Mouse (Mus musculus) brain, adult 2 months (tissue): Measurements from ENCODE around the gene Copb1.
"Not testable (repeated sequence)": the region's sequence is repeated elsewhere in the genome, so short reads cannot be mapped to it uniquely, and the experiment has no call there.

ENCODE experiments used
- DNase-seq: peaks from one replicate; pipeline ENCODE4 v3.0.0; 2011; ENCODE audit warnings: low read depth, low spot score

The Copb1 gene

DNA sequence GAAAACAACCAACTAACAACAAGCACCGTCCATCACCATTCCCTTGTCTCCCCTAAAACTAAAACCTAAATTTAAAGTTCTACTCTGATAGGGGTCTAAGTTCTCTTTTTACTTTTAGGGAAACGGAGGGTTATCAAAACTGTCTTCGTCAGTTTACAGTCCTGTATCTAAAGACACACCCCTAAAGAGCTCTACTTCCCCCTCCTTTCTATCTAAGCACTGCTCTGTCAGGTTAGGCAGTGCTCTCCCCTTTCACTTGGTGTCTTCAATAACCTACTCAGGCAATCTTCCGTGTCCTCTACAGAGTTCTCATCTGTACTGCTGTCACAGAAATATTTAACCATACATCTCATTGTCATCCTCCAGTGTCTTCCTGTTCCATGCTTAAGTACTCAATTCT lies 34.1 kb downstream of the Copb1 start:
- no peak for DNase-seq

DNA sequence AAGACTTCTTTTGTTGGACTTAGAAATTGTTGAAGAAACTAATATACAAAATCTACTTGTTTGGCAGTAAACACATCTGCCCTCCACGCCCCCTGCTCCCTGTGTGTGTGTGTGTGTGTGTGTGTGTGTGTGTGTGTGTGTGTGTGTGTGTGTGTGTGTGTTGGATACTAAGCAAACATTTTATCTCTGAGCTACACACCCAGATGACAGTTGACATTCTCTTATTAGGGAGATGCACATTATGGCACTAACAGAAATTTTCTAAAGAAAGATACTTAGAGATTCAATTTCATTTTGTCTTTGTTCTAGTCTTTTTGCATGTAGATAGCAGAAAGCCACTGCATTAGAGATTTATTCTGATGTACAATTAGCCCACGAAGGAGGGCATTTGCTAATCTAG lies 37.6 kb downstream of the Copb1 start:
- DNase-seq = no peak

DNA sequence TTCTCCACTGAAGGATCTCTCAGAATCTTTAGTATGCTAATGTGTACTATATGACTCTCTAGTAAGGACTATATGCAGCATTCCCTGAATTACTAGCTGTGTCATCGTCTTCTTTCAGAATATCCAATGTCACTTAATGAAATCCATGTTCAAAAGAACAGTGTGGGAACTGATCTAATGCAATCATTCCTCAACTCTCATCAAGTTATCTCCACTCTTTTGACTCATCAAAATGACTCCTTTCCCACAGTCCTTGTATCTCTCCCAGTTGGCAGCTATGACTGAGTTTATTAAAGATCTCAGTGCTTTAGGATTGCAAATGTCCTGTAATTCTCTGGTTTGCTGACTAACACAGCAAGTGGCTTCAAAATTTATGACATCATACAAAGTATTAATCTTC lies 40.1 kb downstream of the Copb1 start:
- DNase-seq = no peak

DNA sequence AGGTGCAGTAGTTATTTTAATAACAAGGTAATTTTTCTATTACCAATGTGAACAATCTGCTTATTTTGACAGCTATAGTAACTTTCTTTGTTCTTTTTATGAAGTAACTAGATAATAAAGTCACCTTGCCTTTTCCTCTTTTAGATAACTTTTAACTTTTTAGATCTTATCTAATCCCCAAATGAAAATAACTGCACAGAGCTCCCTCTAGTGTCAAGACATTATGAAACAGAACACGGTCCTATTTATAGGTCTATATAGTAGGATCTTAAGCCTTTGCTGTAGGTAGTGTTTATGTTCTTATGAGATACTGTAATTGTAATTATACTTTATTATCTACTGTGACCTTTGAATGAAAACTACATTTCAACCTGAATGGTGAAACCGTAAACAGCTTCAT lies 41.0 kb downstream of the Copb1 start:
- peak; percentile 73 for DNase-seq

DNA sequence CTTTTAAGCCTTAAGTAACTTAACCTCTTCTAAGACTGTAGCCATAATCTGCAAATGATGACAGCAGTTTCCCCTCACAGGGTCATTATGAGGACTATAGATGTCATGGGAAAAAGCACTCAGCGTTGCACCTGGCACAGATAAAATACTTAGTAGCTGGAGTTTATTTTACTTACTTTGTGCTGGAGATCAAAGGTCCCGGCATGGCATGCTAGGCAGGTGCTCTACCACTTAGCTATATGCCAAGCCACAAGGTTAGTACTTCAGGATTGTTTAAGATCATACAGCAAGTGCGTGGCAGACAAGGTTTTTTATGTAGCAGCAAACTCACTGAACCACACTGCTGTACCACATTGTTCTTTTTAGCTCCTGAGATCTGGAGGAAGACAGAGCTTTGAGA lies 43.9 kb downstream of the Copb1 start:
- DNase-seq = no peak

DNA sequence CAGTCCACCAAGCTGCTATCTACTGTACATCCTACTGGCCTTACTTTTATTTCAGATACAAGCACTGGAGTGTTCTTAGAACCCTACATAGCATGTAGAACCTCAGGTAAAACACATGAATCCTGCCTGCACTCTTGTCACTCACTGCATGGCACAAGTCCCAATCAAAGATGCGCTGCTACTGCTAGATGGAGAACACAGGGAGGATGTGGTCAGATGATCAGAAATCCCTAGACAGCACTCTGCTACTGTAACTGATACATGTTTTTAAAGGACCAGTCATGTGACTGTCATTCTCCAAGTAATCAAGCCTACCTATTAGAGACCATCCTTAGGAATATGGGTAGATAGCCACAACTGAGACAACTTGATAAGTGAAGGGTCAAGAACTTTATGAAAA lies 44.7 kb downstream of the Copb1 start:
- no peak for DNase-seq

DNA sequence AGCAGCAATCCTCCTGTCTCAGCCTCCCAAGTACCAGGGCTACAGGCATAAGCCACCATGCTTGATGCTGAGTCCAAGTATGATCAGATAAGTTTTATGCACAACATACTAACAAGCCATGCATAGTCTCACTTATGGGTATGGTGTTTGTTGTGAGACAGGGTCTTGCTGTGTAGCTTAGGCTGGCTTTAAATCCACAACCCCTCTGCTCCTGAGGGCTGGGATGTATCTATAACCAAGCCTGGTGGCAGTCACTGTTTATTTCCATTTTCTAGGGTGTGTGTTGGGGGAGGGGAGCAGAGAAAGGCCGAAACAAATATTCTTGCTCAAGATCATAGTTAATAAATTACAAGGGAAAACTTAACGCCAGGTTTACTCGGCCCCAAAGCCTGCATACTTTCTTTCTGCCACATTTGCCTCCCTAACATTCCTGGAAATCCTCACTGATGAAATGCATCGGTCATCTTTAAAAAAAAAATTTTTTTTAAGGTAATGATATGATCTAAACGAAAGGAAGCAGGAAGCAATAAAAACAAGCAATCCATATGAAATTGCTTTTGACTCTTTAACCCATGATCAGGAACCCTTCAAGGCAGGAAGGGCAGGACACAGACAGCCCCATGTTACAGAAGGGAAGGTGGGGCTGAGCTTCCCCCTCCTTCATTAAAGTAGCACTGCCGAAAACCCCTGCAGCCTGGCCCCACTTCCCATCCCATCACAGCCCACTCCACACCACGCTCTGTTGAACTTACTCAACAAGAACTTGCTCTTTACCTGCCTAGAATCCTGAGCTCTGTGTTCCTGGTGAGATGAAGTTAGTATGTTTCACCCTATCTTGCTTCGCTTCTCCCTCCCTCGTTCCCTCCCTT lies 50.8 kb downstream of the Copb1 start:
- DNase-seq = no peak

DNA sequence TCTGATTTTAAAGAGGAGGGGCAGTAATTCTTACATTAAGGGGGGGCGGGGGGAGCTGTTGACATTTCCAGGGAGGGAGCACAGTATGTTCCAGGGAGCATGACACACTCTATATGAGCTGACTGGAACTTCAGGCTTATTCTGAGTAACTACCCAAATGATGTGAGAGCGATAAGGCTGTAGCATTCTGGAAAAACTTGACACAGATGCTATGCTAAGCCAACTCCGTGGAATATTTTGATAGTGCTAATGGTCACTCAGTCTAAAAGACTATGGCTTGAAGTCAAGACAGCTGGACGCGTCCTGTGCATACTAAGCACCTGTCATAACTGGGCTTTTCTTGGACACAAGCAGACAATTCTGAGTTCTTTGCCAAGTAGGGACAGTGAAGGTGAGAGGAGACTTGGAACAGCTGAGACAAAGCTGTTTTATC lies 51.5 kb downstream of the Copb1 start:
- DNase-seq = no peak

DNA sequence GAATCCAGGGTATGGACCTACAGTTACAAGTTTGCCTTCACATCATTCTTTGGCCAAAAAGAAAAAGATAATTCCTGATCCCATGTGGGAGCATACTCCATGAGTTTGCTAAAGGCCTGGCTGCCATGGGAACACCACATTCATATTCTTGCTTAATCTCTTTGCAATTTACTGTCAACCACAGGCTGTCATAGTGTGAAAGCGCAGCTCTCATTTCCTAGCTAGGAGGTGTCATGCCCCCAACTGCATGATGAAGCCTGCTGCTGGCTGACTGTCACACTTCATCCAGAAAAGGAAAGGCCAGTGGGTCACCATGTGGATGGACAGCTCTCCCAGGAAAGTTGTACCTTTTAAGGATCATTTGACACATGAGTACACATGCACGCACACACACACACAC lies 53.9 kb downstream of the Copb1 start:
- peak; percentile 33 for DNase-seq

DNA sequence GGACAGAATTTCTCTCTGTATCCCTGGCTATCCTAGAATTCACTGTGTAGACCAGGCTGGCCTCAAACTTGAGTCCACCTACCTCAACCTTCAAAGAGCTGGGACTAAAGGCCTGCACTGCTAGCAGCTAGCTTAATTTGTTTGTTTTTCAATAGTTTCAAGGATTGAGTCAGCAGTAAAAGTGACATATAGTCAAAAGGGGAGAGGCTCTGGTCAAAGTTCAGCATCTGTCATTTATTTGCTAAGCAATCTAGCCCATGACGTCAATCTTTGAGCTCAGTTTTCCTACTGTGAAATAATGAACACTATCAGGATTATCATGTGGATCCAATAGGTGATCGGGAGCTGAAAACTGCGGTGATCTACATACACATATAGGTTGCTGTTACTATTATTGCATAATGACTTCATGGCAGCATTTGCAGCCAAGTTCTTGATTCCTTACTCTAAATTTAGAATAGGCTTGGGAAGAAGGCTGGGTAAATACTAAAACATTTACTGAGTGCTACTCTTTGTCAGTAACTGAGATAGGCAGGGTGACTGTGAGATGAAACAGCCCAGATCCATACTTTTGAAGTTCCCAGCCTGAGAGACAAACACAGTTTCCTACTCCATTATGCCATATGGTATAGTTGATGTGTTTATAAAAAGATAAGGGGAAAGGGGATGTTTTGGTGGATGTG lies 54.9 kb downstream of the Copb1 start:
- peak; percentile 18 for DNase-seq

DNA sequence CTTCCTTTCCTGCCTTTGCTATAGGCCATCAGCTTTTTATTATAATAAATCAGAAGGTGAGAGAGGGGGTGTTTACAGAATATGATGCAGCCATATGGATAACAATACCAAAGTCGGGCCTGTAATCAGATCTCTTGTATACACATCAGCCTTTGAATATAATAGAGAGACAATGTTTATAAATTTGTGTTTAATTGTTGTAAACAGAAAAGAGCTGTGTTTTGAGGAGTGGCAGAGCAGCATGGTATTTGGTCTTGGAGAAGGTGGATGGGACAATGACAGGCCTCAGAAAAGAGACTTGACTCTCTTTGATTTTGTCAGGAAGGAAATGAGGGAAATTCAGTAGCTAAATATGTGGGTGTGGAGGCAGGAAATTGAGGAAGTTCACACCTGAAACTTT lies 56.3 kb downstream of the Copb1 start:
- DNase-seq = no peak

DNA sequence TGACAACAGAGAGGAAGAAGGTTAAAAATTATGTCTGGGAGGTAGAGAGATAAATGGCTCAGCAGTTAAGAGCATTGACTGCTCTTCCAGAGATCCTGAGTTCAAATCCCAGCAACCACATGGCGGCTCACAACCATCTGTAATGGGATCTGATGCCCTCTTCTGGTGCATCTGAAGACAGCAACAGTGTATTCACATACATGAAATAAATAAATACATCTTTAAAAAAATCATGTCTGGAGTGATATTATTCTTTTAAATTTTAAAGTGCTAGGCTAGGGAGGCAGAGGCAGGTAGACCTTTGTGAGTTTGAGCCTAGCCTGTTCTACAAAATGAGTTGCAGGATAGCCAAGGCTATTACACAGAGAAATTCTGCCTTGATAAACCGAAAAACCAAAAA lies 57.9 kb downstream of the Copb1 start:
- DNase-seq = not testable (repeated sequence)

DNA sequence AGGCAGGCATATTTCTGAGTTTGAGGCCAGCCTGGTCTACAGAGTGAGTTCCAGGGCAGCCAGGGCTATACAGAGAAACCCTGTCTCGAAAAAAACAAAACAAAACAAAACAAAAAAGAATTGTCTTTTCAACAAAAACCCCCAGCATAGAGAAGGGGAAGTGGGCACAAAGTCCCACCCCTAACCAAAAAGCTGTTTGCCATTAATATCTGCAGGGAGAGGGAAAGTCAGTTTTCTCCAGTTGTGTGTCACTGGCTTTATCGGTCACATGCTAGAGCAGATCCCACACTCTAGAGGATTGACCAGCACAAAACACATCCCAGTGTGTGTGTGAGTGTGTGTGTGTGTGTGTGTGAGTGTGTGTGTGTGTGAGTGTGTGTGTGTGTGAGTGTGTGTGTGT lies 59.7 kb downstream of the Copb1 start:
- not testable (repeated sequence) for DNase-seq

DNA sequence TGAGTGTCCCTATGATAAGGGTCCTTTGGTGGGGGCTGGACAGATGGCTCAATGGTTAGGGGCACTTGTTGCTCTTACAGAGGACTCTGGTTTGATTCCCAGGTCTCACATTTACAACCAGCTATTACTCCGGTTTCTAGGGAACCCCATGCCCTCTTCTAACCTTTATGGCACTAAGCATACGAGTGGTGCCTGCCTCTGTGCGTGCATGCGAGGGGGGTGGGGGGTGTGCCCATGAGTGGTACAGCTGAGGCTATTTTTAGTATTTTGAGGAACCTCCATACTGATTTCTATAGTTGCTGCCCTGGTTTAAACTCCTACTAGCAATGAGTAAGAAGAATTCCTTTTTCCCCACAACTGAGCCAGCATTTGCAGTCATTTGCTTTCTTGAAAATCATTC lies 60.3 kb downstream of the Copb1 start:
- no peak for DNase-seq

DNA sequence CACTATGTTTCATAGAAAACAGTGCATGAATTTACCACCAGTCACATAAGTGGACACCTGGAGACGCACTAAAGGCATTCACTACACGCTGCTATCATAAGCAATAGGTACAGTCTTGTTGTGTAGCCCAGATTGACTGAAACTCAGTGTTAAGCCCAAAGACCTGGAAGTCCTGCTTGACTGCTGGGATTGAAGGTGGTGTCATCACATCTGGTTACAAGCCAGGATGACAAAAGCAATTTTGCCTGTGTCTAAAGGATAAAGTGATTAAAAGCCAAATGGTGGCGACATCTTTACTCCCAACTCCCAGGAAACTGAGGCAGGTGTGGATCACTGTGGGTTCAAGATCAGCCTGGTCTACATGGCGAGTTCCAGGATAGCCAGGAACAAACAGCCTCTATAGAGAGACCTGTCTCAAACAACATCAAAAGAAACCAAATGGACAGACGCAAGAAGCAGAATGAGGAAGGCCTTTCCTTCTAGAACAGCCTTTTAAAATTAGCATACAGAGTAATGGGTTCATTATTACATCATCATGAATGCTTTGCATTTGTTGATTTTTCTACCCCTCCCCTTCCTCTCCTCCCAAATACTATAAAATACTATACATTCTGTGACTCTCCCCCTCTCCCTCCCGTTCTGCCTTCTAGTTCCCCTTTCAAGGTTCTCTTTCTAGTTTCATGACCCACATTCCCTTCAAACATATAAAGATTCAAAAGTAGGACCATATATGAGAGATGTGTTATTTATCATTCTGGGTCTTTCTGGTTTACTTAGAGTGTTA lies 61.0 kb downstream of the Copb1 start:
- DNase-seq = no peak

DNA sequence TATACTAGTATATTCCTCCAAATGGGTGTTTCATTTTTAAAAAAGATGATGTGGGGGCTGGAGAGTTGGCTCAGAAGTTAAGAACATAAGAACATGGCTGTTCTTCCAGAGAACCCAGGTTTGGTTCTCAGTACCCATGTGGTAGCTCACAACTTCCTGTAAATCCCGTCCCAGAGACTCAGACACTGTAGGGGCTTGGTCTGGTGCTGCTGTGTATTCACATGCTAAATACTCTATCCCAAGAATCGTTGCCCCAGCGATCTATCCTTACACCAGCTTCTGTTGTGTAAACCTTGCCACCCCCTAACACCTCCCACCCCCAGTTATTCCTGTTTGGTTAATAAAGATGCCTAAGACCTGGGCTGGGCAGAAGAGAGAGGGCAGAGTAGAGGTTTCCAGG lies 61.9 kb downstream of the Copb1 start:
- DNase-seq = no peak

DNA sequence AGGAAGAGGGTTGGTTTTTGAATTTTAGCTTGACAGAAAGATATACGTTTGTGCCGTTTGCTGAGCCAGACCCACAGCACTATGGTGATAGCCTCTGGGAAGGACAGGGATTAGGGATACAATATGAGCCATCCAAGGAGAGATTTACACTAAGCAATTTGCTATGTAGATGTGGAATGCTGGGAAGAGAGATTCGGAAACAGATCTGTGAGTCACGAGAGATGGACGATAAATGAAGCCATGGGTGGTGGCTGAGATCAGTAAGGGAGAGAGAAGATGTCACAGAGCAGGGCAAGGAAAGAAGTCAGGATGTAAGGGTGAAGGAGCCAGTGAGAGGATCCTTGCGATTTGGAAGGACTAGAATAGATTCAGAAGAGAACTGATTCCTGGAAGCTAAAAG lies 71.1 kb downstream of the Copb1 start:
- no peak for DNase-seq

DNA sequence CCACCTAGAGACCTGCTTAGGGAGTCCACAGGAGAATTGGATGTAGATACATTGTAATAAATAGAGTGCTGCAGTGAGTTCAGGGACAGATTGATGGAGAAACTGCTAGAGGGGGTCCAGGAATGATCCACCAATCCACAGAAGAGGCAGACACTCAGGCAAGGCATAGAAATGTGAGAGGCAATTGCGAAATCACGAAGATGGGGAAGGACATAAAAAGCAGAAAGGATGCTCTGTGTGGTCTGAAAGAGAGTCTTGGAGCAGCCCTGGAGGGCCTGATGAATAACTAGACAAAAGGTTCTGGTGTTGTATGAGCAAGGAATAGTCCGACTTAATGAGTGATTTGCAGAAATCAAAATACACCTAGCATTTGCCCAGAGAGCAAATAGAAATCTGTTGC lies 71.8 kb downstream of the Copb1 start:
- DNase-seq = peak; percentile 17

DNA sequence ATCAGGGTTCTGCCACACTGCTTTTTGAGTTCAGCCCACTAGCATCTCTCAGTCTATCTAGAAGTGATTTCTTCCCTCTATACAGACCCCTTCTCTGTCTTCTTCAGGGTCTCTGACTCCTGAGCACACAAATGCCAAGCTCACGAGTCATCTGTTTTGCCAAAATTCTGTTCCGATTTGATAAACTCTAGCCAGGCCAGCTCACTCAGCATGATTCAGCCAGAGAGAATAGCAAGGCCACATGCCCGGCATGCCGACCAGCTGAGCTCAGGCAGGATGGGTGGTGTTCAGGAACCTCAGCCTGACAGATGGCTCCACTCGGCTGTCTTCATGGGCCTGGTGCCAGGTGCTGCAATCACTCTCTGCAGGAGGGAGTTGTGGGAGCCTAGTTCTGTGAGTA lies 73.1 kb downstream of the Copb1 start:
- peak; percentile 96 for DNase-seq

DNA sequence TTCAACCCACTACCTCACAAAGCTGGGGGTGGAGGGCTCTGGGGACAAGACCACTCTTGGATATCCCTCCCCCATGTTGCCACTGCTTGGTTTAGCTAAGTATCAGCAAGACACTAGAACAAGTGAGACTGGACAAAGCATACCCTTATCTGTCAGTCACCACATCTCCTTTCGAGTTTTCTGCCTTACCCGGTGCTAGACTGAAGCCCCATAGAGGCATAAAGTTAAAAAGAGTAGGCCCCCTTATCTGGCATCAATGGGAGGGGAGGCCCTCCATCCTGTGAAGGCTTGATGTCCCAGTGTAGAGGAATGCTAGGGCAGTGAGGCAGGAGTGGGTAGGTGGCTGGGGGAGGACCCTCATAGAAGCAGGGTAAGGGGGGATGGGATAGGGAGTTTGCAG lies 77.9 kb downstream of the Copb1 start:
- no peak for DNase-seq

DNA sequence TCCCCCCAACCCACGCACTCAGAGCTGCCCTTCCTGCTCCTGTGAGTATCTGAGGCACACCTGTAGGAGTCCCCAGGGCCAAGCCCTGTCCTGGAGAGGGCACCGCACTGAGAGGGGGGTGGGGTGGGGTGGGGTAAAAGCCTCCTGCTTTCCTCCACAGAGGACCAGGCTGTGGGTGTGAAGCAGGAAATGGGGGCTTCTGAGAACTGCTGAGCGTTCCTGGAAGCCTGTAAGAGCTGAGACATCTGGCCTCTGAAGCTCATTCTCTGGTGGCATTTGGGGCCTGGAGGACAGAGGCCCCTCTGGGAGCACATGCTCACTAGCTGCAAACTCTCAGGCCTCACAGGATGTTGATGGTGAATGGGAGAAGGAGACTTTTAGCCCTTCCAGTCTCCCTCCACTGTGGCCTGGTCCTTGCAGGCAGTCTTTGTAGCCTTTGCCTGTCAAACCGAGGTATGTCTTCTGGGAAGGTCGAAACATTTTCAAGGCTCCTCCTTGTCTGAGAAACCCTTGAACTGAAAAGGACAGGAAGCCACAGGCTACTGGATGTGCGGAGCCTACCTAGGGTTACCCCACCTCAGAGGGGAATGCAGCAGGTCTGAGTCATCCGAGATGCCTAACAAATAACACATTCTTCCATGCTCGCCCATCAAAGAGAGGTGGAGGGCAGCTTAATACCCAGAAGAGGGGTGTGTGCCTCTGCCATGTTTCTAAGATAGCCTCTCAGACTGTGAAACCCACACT lies 83.0 kb downstream of the Copb1 start:
- DNase-seq = no peak

DNA sequence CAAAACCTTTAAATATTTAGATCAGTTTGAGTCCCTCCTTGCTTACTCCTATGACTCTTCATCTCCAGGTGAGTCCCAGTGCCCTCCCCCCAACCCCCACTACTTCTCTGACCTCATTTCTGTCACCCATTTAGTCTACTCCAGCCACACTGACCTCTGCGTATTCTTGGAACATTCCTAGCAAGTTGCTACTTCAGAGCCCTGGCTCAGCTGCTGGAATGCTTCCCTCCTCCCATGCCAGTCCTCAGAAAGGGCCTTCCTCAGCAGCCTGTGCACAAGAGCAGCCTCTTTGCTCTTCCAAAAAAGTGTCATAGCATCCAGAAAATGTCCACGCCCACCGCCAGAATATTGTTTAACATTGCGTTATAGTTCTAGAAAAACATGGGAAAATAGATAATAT lies 84.5 kb downstream of the Copb1 start:
- no peak for DNase-seq
